Mouse (Mus musculus): ENCODE results near the gene Tbl1xr1. TPM values are rescaled to one million over a fixed set of nuclear protein-coding genes. Genes with fewer than 3 reads are reported as not detected.

The Tbl1xr1 gene
- polyA plus RNA-seq, 1 experiment from 2014 or later: 27.5 TPM

GRCm38 (mm10) chr3:22156397-22156796 is 79.9 kb downstream of the Tbl1xr1 start:
- DNase-seq (ENCODE audit: low spot score): no peak
- Histone ChIP-seq H3K36me3 (peaks cover 20% of the 10 kb centered on the region), H3K4me1 (no peaks in the 10 kb centered on the region), H3K4me3 (no peak overlapping the region), H3K9me3 (replicated peaks) (peaks cover 2% of the 10 kb centered on the region; the same call in 1 of the 2 replicates), H3K27me3 (ENCODE audit: low read depth, poor library complexity, severe bottlenecking) (no peaks in the 10 kb centered on the region), H3K27ac (no peak overlapping the region)
- 68% methylated on average over 2 of the region's 2 CpGs for WGBS

- 96% methylated on average over 3 of the region's 3 CpGs for WGBS
- no peak for DNase-seq (ENCODE audit: low spot score)
- Histone ChIP-seq H3K36me3 (0 out of 2 replicates have a peak, but pooled peaks cover 17% of the 10 kb centered on the region), H3K27ac (no peak overlapping the region), H3K27me3 (ENCODE audit: low read depth, poor library complexity, severe bottlenecking) (no peaks in the 10 kb centered on the region), H3K4me3 (no peak overlapping the region), H3K9me3 (replicated peaks) (no peaks in the 10 kb centered on the region), H3K4me1 (no peaks in the 10 kb centered on the region)
Observed at GRCm38 (mm10) chr3:22162948-22163347, 86.5 kb downstream of the Tbl1xr1 start.

GRCm38 (mm10) chr3:22167856-22168255 is 91.4 kb downstream of the Tbl1xr1 start:
- H3K9me3 ChIP-seq (replicated peaks): no peaks in the 10 kb centered on the region
- H3K27ac ChIP-seq: no peak overlapping the region
- H3K36me3 ChIP-seq: 0 out of 2 replicates have a peak, but pooled peaks cover 9% of the 10 kb centered on the region
- 94% methylated on average over 2 of the region's 2 CpGs for WGBS
- no peak overlapping the region for H3K4me3 ChIP-seq
- H3K4me1 ChIP-seq: peaks cover 7% of the 10 kb centered on the region; the same call in 1 of the 2 replicates
- DNase-seq (ENCODE audit: low spot score): no peak
- H3K27me3 ChIP-seq (ENCODE audit: low read depth, poor library complexity, severe bottlenecking): no peaks in the 10 kb centered on the region

- H3K9me3 ChIP-seq (replicated peaks): no peaks in the 10 kb centered on the region
- H3K4me1 ChIP-seq: peaks cover 7% of the 10 kb centered on the region; the same call in 1 of the 2 replicates
- WGBS: 89% methylated on average over 4 of the region's 4 CpGs
- no peaks in the 10 kb centered on the region for H3K27me3 ChIP-seq (ENCODE audit: low read depth, poor library complexity, severe bottlenecking)
- H3K27ac ChIP-seq: no peak overlapping the region
- 0 out of 2 replicates have a peak, but pooled peaks cover 7% of the 10 kb centered on the region for H3K36me3 ChIP-seq
- H3K4me3 ChIP-seq: no peak overlapping the region
- DNase-seq (ENCODE audit: low spot score): no peak
Observed at GRCm38 (mm10) chr3:22168432-22168831, 92.0 kb downstream of the Tbl1xr1 start.

DNA sequence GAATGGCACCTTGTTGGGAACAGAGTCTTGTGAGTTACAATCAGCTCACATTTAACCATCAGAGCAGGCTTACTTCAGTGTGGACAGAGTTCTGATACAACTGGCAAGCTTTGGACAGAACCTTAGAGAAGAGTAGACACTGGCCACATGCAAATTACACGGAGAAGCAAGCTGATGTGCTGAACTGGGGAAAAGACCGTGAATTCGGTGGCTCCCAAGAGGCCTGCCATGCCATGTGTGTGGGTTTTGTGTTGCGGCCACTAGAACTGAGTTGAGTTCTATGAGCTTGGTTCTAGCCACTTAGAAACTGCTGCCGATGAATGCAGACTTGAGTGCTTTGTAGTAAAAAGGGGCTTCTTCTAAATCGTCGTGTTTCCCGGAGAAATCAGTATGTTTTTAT is 95.1 kb downstream of the Tbl1xr1 start:
- no peak overlapping the region for H3K27ac ChIP-seq
- no peak for DNase-seq (ENCODE audit: low spot score)
- WGBS: 95% methylated on average over 8 of the region's 8 CpGs
- H3K4me1 ChIP-seq: peaks cover 7% of the 10 kb centered on the region; the same call in 1 of the 2 replicates
- no peaks in the 10 kb centered on the region for H3K36me3 ChIP-seq
- no peaks in the 10 kb centered on the region for H3K9me3 ChIP-seq (replicated peaks)
- no peaks in the 10 kb centered on the region for H3K27me3 ChIP-seq (ENCODE audit: low read depth, poor library complexity, severe bottlenecking)
- no peak overlapping the region for H3K4me3 ChIP-seq

DNA sequence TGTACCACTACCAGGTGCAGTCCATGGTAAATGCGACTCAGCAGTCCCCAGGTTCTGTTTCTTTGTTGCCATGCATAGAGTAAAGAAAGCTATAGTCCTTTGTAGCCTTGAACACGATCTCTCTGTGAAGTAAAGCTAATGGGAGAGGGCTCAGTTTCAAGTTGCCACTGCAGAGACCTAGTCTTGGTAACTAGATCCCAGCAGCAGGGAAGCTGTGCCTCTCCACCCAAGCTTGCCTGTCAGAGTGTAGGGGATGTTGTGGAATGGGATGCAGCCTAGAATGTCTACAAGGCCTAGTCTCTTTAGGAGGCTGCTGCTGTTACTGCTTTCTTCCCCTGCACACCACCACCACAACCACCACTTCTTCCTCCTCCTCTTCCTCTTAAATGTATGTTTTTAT is 96.0 kb downstream of the Tbl1xr1 start:
- no peaks in the 10 kb centered on the region for H3K9me3 ChIP-seq (replicated peaks)
- H3K4me1 ChIP-seq: peaks cover 7% of the 10 kb centered on the region; the same call in 1 of the 2 replicates
- no peaks in the 10 kb centered on the region for H3K36me3 ChIP-seq
- no peak overlapping the region for H3K4me3 ChIP-seq
- DNase-seq (ENCODE audit: low spot score): no peak
- WGBS: 65% methylated on average over 2 of the region's 2 CpGs
- no peaks in the 10 kb centered on the region for H3K27me3 ChIP-seq (ENCODE audit: low read depth, poor library complexity, severe bottlenecking)
- no peak overlapping the region for H3K27ac ChIP-seq

DNA sequence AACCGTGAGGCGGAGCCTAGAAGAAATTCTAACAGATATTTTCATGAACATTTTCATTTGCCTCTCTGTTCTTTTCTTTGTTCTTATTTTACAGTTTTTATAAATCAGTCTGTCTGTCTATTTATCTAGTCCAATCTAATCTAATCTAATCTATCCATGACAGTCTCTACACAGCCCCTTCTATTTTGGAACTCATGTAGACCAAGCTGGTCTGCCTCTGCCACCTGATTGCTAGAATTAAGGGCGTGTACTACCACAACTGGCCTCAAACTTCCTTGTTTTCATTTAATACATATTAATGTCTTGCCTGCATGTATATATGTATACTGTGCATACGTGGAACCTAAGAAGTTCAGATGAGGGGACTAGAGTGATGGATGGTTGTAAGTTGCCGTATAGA is 96.7 kb downstream of the Tbl1xr1 start:
- H3K4me3 ChIP-seq: no peak overlapping the region
- H3K27me3 ChIP-seq (ENCODE audit: low read depth, poor library complexity, severe bottlenecking): no peaks in the 10 kb centered on the region
- WGBS: 91% methylated on average over 5 of the region's 5 CpGs
- no peaks in the 10 kb centered on the region for H3K36me3 ChIP-seq
- no peaks in the 10 kb centered on the region for H3K9me3 ChIP-seq (replicated peaks)
- H3K4me1 ChIP-seq: peaks cover 7% of the 10 kb centered on the region; the same call in 1 of the 2 replicates
- DNase-seq (ENCODE audit: low spot score): no peak
- no peak overlapping the region for H3K27ac ChIP-seq

DNA sequence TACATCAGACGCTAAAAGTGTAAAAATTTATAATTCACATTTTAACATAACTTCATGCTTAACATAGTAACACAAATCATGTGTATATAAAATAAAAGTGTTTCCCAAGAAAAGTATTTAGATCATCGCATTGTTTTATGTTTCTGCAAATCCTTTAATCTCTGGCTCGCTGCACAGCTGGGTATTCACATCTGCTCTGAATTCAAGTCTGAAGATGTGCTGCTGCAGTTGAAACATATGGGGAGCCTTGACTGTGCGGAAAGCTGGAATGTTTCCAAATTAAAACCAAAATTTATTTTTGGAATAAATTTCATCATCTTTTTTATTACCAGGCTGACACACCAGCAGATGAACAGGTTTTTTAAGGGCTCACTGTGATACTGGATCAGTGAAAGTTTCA is 97.8 kb downstream of the Tbl1xr1 start:
- Histone ChIP-seq H3K36me3 (no peaks in the 10 kb centered on the region), H3K27ac (no peak overlapping the region), H3K4me1 (peaks cover 7% of the 10 kb centered on the region; the same call in 1 of the 2 replicates), H3K4me3 (no peak overlapping the region), H3K9me3 (replicated peaks) (no peaks in the 10 kb centered on the region), H3K27me3 (ENCODE audit: low read depth, poor library complexity, severe bottlenecking) (no peaks in the 10 kb centered on the region)
- no peak for DNase-seq (ENCODE audit: low spot score)
- 76% methylated on average over 4 of the region's 4 CpGs for WGBS

DNA sequence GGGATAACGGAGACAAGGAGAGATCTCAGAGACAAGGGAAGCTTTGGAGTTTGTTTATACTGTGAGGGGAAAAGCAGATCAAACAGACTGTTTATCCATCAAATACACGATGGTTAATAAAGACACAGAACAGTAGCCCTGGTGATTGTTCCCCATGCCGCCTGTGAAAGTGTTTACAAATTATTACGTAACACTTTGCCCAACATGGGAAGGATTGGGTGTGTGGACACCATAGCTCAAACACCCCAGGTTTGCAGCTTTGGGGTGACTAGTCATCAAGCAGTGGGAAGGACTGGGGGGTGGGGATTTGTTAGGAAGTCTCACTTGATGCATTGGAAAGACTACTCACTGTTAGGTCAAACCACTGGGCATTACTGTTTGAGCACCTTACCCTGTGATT is 103.6 kb downstream of the Tbl1xr1 start:
- WGBS: 71% methylated on average over 4 of the region's 4 CpGs
- no peak overlapping the region for H3K4me3 ChIP-seq
- no peaks in the 10 kb centered on the region for H3K36me3 ChIP-seq
- no peaks in the 10 kb centered on the region for H3K4me1 ChIP-seq
- no peaks in the 10 kb centered on the region for H3K27me3 ChIP-seq (ENCODE audit: low read depth, poor library complexity, severe bottlenecking)
- no peak overlapping the region for H3K27ac ChIP-seq
- no peaks in the 10 kb centered on the region for H3K9me3 ChIP-seq (replicated peaks)
- no peak for DNase-seq (ENCODE audit: low spot score)

DNA sequence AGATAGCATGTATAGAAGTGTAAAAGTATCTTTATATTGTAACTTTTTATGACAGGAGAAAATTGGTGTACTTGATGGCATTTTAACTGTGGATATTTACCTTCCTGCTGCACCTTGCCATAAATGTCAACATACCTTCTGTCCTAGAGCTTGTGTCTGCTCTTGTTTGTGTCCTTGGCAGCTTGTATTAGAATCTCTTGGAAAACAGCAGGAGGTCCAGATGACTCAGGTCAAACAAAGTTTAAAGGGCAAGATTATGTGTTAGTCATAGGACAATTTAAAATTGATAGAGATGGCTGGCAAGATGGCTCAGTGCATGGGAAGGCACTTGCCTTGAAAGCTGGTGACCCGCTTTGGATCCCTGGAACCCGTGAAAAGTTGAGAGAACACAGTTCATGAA is 104.6 kb downstream of the Tbl1xr1 start:
- WGBS: 96% methylated on average over 2 of the region's 2 CpGs
- no peaks in the 10 kb centered on the region for H3K9me3 ChIP-seq (replicated peaks)
- no peaks in the 10 kb centered on the region for H3K4me1 ChIP-seq
- no peak for DNase-seq (ENCODE audit: low spot score)
- H3K4me3 ChIP-seq: no peak overlapping the region
- H3K36me3 ChIP-seq: no peaks in the 10 kb centered on the region
- H3K27ac ChIP-seq: no peak overlapping the region
- no peaks in the 10 kb centered on the region for H3K27me3 ChIP-seq (ENCODE audit: low read depth, poor library complexity, severe bottlenecking)

GRCm38 (mm10) chr3:22185265-22185664 is 108.8 kb downstream of the Tbl1xr1 start:
- WGBS: 95% methylated on average over 4 of the region's 4 CpGs
- Histone ChIP-seq H3K9me3 (replicated peaks) (no peaks in the 10 kb centered on the region), H3K27ac (no peak overlapping the region)

DNA sequence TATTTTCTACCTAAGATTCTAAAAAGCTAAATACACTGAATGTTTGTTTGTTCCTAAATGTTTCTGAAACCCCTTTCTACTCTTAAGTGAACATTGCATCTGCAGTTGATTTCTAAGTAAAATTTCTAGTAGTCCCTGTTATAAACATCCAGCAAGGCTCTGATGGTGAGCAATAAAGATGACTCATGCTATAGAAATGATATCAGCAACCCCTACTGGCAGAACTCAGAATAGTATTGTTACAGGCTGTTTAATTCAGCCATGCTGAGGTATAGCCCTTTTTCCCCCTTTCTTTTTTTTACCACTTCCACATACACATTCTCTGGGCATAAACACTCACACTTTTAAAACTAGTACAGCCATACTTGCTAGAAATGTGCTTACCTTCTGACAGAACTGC is 114.0 kb downstream of the Tbl1xr1 start:
- Histone ChIP-seq H3K27me3 (ENCODE audit: low read depth, poor library complexity, severe bottlenecking) (no peaks in the 10 kb centered on the region), H3K9me3 (replicated peaks) (no peaks in the 10 kb centered on the region), H3K36me3 (peaks cover 62% of the 10 kb centered on the region), H3K4me3 (no peak overlapping the region), H3K4me1 (no peaks in the 10 kb centered on the region), H3K27ac (no peak overlapping the region)
- no peak for DNase-seq (ENCODE audit: low spot score)

More at GRCm38 (mm10) chr3:22185265-22185664, 108.8 kb downstream of the Tbl1xr1 start:
- Histone ChIP-seq H3K27me3 (ENCODE audit: low read depth, poor library complexity, severe bottlenecking) (no peaks in the 10 kb centered on the region), H3K36me3 (peaks cover 11% of the 10 kb centered on the region), H3K4me1 (no peaks in the 10 kb centered on the region), H3K4me3 (no peak overlapping the region)
- DNase-seq (ENCODE audit: low spot score): no peak

- Histone ChIP-seq H3K36me3 (peaks cover 84% of the 10 kb centered on the region), H3K27ac (no peak overlapping the region), H3K4me1 (no peaks in the 10 kb centered on the region), H3K27me3 (ENCODE audit: low read depth, poor library complexity, severe bottlenecking) (no peaks in the 10 kb centered on the region), H3K9me3 (replicated peaks) (no peaks in the 10 kb centered on the region), H3K4me3 (no peak overlapping the region)
- DNase-seq (ENCODE audit: low spot score): no peak
- 97% methylated on average over 5 of the region's 5 CpGs for WGBS
Observed at GRCm38 (mm10) chr3:22192931-22193330, 116.5 kb downstream of the Tbl1xr1 start.

DNA sequence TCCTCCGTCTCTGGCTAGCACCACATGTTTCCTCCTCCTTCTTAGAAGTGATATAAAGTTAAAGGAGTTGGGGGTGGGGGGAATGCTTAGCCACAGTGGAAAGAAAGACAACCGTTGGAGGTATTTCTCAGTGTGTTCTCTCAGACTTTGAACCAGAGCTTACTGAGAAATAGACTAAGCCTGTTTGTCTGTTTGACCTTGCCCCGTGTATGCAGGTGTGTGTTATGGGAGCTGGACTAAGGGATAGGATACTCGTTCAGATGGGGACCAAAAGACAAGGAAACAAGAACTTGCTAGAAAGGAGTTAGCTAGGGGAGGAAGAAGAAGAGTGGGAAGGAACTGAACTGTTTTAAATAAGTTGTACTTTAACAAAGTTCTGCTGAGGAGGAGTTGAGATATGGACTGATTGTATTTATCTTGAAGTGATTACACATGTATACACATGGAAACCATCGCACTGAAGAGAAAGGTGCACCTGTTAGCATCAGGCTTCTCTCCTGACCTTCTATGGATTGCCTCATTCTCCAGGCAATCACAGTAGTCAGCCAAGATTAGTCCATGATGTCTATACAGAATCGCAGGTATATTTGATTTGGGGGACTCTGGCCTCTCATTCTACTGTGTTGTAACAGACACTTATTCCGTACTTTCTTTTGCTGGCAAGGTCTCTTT is 117.9 kb downstream of the Tbl1xr1 start:
- peaks cover 92% of the 10 kb centered on the region for H3K36me3 ChIP-seq
- no peak for DNase-seq (ENCODE audit: low spot score)
- no peaks in the 10 kb centered on the region for H3K27me3 ChIP-seq (ENCODE audit: low read depth, poor library complexity, severe bottlenecking)
- WGBS: 92% methylated on average over 7 of the region's 7 CpGs
- H3K4me1 ChIP-seq: no peaks in the 10 kb centered on the region
- no peak overlapping the region for H3K4me3 ChIP-seq
- no peaks in the 10 kb centered on the region for H3K9me3 ChIP-seq (replicated peaks)
- no peak overlapping the region for H3K27ac ChIP-seq

All from limb, embryonic 10.5 days (tissue).